Mouse (Mus musculus): ENCODE measurements around the gene Gucy2c.
"Not testable (repeated sequence)": the region's sequence is repeated elsewhere in the genome, so short reads cannot be mapped to it uniquely, and the experiment has no call there.

Gene Gucy2c

DNA sequence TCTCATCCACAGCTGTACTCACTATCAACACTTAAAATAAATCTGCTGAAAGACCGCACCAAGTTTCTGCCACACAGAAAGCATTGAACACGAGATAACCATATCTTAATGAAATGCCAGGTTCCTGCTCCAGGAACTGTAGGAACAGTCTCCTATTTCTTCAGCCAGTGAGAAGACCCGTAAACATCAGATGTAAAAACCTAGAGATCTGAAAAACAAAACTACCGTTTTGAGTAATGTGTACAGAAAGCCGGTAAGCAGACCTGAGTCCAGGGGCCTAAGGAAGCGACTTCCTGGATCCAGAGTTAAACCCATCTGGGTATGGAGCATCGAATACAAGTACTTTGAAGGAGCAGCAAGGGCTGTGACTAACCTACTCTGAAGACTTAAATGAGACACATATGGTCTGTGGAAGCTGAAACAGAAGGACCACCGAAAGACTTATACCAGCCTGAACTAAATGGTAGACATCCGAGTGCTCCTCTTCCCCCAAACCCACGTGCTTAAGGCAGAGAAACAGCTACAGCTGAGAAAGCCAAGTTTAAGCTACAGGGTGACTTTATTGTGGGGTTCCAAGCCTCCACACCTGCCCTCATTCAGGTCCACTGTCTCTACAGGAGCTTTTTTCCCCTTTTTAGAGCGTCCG, 21.7 kb upstream of the Gucy2c start:
- no peak for DNase-seq

DNA sequence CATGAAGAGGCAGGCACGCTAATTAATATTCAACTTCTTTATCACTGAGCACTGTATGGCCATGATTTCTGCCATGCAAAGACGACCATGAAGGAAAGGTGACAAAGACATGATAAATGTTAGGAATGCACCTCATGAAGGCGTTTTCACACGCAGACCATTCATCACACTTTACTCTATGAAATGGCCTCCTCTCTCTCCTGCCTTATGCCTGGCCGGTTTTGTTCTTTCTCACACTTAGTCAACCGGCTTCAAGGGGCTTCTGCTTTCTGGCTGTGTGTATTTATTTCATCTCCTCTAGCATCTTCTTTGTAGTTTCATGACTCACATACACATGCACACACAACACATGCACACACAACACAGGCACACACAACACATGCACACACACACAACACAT, 19.7 kb upstream of the Gucy2c start:
- DNase-seq = no peak

DNA sequence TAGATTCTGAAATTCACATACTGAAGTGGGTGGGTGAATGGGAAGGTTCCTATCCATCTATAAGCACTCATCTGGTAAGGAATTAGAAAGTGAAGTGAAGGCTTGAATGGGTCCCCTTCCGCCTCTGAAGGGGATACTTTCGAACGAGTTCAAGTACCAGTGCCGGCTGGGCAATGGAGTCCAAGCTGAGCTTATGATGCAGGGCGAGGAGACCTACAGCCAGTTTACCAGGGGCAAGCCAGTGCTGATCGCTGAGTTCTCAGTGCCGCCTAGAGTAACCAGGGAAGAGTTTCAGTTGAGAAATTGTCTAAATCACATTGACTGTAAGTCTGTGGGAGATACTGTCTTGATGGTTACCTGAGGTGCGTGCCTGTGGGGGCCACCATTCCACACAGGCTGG, 19.1 kb upstream of the Gucy2c start:
- no peak for DNase-seq

DNA sequence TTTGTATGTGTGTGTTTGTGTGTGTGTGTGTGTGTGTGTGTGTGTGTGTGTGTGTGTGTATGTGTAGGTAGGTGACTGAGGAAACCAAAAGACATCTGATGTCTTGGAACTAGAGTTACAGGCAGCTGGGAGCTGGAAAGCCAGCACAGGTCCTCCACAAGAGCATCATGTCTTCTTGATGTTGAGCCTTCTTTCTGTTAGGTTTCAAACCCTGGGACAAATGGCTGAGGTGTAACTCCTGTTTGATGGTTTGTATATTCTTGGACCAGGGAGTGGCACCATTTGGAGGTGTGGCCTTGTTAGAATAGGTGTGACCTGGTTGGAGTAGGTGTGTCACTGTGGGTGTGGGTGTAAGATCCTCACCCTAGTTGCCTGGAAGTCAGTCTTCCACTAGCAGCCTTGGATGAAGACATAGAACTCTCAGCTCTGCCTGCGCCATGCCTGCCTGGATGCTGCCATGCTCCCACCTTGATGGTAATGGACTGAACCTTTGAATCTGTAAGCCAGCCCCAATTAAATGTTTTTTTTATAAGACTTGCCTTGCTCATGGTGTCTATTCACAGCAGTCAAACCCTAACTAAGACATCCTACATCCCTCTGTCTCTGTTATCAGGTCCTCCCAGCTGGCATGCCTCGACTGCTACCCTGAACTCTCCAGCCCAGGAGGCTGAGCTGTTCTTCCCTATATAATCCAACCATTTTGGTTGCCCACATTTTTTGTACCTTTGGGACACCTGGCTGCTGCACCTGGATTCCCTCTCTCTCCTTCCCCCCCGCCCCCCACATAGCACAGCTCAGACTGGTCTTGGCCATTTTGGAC, 16.5 kb upstream of the Gucy2c start:
- not testable (repeated sequence) for DNase-seq

DNA sequence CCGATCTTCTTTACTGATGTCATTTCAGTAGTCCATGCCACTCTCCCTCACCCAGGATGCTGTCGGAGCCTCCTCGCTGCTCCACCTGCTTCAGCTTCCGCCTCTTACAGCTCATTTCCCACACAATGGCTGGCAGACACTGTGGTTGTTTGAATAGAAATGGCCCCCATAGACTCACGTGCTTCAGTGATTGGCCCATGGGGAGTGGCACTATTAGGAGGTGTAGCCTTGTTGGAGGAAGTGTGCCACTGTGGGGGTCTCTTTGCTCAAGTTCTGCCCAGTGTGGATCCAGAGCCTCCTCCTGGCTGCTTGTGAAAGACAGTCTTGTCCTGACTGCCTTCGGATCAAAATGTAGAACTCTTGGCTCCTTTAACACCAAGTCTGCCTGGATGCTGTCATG, 14.3 kb upstream of the Gucy2c start:
- no peak for DNase-seq

DNA sequence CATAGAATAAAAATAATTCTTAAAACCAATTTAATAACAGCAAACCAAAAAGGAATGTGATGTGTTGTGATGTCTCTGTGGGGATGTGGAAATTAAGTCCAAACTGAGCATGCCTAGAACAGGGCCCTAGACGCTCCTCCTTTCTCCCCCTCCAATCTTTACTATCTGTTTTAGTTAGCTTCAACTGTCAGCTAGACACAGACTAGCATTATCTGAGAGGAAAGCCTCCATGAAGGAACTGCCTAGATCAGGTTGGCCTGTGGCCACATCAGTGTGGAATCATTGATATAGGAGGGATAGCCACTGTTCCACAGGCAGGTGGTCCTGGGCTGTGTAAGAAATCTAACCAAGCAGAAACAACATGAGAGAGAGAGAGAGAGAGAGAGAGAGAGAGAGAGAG, 13.5 kb upstream of the Gucy2c start:
- no peak for DNase-seq

DNA sequence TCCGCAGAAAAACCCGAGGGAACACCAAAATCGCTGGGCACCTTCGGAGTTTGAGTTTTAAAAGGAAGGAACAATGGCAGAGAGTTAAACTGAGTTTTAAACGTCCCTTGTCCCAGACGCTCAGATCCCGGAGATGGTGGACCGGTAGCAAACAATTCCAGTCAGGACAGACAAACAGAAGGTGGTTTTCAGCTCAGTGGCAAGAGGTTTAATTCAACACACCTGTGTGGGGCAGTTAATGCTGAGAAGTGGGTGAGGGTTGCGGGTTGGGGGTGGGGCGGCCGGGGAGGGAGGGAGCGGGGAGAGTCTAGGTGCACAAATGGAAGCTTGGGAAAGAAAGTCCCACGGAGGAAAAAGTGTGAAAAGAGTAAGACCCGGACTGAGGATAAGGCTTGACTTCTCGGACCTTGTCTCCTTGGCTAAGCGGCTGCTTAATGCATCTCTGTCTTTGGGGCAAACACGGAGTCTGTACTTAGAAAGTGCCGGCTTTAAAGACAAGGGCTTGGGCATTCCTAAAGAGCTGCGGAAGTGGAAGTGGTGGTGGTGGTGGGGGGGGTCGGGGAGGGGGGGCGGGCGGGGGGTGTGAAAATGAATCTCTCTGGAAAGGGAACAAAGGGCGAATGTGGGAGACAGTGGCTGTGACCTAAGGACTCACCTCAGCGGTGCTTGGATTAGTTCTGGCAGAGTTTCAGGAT, 12.4 kb upstream of the Gucy2c start:
- DNase-seq = no peak

DNA sequence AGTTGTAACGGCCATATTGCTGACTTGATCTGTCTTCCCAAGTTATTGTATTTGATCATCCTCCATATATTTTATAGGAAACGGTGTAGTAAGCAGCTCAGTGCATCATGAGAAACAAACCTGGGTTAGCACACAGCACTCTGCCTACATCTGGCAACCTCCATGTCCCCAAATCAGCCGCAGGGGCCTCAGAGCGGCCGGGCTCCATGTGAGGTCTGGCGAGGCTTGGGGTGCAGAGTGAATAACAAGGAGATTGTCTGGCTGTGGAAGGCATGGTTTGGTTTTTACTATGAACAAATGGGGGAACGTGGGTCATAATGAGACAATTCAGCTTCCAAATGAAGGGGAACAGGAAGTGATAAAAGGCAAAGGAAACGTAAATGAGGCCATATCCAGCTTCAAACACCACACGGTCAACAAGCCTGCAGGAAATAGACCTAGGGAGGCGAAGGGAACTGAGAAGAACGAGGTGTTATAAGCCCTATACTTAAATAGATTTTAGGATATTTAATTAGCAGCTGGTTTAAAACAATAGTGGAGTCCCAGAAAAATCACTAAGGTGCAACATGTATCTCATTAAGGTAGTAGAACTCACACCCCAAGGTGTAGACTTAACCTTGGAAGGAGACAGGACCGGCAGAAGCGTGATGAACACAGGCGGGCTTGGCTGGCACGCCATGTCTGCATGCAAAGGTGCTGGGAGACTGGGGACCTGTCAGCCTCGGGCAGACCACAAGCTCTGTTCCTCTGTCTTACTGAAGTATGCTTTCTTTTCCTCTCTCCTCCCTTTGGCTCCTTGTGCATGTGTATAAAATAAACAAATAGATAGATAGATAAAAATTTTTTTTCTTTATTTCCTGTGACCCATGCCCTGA, 11.6 kb upstream of the Gucy2c start:
- no peak for DNase-seq

DNA sequence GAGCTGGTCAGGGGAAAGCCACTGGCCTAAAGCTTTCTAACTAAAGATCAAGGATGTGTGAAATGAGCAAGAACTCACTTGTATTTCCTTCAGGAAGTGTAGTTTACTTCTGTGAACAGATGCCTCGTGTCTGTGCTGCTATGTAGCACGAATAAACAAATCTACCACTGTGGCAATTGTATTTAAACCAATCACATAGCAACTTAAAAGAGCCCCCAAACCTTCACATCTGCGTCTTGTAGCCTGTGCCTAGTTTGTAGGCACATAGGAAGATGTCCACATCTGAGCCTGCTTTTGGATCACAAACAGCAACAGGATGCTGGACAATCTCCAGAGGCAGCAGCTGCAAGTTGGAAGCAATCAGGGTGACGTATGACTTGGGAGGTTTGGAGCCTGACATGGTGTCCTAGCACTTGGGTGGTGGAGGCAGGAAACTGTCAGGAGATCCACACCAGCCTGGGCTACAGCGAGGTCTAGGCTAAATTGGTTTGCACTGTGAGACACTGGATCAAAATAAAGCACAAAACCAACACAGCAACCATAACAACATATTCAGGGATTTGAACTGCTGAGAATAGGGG, 7.9 kb upstream of the Gucy2c start:
- DNase-seq = no peak

DNA sequence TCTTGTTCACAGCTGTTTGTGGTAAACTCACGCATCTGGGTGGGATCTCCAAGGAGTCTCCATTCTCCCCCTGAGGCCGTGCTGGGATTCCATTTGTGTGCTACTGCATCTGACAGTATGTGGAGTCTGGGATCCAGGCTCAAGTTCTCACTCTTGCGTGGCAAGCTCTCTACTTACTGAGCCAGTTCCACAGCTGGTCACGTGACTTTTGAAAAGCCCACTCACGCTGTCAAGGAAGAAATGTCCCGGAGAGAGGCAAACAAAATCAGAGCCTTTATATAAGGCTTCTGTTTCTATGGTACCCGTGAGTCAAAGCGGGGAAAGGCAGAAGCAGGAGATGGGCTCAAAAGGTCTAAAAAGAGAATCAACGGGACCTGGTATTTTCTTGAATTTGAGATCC, 1.2 kb upstream of the Gucy2c start:
- DNase-seq = peak; percentile 14

DNA sequence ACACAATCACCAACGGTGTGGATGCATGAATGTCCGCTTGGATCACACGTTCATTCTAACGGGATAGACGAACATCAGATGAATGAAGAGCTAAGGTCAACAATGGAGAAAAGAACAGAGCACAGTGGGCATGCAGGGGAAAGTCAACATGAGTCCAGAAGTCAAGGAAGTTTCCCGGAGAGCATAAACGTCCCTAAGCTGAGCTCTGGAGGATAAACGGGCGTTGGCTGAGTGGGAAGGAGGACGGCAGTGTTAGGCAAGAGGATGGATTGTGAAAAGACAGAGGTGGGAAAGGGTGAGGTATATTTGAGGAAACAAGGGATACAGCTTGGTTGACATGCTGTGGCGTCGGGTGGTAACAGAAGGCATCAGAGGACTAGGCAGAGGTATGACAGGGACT, 581 bp upstream of the Gucy2c start:
- no peak for DNase-seq

DNA sequence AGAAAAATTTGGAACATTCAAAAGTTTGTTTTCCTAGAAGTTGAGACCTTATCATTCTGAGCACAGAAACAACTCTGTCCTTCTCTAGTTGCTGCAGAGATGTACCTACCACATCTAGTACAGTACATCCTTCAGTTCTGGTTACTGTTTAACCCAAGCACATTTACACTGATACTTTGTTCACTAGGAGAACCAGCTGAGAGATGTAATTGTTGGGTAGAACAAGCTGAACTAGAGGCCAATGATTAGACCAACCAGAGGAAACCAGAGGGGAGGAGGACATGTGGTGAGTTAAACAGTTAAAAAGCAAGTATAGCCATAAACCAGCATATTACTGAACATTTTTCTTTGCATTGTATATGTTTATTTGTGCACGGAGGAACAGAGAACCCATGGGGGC, 5.2 kb downstream of the Gucy2c start:
- no peak for DNase-seq

DNA sequence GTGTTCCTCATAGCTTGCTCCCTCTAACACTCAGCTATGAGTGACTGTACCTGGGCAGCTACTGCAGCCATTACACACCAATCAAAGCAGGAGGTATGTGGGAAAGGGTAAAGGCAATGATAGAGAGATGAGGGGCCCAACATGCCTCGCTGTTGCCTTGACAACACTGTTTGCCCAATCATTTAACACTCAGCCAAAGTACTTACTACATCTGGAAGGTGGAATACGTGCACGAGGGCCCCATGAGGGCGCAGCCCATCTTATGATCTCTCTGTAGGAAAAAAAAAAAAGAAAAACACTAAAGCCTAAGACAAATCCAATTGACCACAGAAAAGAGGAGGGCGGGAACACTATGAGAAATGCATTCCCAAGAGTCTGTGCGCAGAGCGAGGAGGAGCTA, 11.7 kb downstream of the Gucy2c start:
- DNase-seq = no peak

DNA sequence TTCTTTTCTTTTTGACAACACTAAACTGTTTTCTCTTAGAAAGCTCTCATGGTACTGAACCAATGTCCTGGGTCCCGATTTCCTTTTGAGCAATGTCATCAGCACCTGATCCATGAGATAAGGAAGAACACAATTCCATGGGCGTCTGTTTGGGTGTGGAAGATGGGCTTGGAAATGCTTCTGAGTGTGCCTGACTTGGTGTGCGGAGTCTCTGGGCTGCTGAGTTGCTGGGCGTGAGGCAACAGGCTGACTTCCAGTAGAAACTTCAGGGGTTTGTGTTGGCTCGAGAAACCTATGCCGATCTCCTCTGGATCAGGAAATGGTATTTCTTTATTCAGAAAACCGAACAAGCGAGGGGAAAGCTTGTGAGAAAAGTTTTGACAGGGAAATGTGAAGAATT, 12.4 kb downstream of the Gucy2c start:
- DNase-seq = no peak

DNA sequence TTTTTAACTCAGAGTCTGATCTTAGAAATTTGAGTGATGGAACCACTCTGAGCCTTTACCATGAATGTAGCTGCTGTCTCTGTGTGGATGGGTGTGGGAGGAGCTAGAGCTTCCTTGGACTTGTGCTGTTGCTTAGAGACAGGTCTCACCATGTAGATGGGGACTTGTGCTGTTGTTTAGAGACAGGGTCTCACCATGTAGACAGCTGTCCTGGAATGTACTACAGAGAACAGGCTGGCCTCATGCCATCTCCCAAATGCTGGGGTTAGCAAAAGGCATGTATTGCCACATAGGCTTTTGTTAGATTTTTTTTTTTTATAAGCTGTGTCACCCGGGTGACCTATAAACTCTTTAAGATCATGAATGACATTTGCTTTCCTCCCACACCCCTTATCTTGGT, 17.7 kb downstream of the Gucy2c start:
- DNase-seq = no peak

DNA sequence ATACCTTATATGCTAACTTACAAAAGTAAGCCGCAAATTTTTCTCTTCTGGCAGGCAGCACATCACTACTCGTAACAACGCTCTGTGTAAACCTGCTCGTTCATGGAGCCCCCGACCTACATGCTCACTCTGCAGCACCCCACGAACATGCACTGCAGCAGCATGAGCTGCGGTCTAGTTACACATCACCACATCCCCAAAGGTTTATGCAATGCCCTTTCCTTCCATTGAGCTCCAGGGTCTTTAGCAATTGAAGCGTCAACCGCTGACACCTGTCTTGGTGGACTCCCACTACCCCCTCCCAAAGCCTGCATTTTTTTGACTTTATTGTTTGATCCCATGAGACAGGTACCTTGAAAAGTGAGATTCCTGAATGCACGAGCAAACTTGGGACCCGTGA, 31.0 kb downstream of the Gucy2c start:
- no peak for DNase-seq

DNA sequence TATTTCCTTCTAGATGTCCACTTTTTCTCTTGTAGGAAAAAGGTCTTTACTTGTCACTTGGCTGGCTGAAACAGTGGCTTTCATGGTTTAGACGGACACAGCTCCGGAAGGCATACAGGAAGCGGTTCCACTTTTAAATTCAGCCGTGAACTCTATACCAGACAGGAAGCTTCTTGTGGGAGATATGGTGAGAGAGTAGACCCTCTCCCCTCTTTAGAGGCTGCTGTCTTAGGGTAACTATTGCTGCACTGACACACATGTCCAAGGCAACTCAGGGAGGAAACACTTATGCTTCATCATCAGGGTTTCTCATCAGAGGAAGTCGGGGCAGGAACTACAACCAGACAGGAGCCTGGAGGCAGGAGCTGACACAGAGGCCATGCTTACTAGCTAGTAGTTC, 36.0 kb downstream of the Gucy2c start:
- DNase-seq = no peak

DNA sequence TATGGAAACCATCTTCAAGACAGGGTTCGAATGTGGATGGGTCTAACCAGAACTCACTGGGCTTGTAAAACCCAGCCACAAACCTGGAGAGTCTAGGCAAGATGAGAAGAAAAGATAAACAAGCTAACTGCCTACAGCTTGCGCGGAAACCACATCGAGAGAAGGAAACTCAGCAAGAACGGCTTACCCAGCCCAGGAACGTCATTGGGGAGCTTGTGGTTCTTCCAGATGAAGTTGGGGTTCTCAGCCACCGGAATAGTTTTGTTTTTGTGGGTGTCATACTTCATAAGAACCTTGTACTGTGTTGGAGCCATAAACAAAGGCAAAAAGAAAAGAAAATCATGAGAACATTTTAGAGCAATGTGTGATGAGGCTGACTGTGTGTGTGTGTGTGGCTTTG, 37.8 kb downstream of the Gucy2c start:
- no peak for DNase-seq

DNA sequence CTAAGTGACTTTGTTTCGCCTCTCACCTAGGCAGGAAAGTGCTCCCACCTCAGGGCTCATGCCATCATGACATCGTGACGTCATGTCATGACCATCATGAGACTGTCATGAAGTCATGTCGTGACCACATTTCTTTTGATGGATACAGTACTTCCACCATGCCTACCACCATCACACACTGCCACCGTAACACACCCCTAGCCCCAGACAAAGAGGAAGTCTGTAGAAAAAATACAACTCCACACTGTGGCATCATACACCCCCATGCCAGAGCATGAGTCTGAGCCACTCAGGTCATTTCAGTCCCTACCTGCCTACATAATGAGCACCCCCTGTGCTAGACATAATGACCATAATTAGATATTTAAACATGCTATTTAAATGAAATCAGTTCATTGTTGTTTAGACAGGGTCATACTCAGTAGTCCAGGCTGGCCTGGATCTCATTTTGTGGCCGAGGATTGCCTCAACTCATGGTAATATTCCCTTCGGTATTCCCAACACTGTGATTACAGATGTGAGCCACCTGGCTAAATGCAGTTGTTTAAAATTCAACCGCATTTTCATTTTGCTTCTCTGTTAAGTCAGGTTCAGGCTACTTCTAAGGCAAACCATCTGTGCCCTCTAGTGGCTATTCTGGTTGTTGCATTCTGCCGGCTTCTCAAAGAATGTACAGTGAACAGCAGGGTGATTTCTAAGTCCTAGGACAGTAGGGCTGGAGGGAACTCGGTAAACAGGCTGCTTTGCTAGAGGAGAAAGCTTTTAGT, 39.0 kb downstream of the Gucy2c start:
- DNase-seq = peak; percentile 77

DNA sequence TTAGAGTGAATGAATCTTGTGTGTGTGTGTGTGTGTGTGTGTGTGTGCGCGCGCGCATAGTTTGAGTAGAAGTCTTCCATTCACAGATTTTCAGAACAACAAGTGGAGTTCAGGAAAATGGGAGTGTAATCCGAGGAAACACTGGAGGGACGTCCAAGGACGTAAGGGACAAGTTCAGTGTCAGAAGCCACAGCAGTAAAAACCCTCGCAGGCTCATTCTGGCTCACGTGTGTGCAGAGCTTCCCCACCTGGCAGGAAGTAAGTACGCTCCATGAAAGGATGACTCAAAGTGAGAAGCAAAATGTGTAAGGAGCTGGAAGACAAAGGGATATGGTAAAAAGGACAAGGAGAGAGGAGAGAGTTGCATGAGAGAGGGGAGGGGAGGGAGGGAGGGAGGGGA, 40.3 kb downstream of the Gucy2c start:
- no peak for DNase-seq

DNA sequence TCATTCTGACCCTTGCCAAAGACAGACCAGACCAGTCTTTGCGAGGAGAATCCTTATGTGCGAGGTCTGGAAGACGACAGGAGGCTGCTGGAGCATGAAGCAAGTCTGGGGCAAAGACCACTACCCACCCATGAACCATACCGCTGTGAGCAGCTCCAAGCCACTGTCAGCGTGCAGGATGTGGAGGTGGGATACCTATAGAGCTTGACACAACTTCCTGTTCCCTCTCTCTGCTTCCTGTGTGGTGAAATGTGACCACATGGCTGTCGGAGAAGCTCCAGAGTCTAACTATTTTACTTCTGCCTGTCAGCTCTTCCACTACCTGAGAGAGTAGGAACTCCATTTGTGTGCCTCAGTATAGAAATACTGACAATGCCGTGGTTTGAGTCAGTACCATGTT, 45.8 kb downstream of the Gucy2c start:
- DNase-seq = no peak

DNA sequence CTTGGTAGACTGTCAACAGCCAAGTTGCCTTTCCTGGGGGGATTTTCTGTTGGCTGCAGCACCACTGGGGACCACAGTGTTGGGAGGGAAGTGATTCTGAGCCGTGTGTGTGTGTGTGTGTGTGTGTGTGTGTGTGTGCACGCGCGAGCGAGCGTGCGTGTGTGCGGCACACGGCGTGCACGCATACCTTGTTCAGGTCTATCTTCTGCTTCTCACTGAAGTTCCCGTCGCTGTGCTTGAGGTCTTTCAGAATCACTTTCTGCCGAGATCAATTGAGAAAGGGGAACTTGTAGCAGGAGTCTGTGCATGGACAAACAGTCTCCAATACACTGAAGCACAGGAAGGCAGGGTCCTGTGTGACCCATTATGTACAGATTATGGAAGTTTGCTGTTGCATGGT, 53.4 kb downstream of the Gucy2c start:
- DNase-seq = no peak

Measured in right cerebral cortex, postnatal 25 days (tissue).